In the genomic region with DNA sequence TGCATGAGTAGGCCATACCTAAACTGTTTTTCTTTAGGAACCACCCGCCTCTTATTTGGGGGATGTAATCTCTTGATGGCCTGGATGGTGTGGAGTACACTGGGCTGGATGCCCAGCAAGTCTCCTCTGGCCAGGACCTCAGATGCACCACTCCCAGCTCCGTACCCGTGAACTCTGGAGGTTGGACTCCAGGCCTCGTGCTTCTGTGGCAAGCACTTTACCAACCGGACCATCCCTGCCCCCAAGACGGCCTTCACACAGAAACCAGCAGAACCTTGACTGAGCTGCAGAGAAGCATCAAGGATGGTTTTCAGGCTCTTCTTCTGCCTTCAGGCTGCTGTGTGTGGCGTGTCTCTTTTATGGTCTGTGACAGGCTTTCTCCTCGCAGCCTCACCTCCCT, we compare ENCODE assay signal across 13 mouse cellular contexts.
DNase-seq lines count a peak whose midpoint lies in the region; ATAC-seq lines count a peak whose summit lies in the region.
"Had no signal": no experiment of that assay in that cellular context is flagged by ENCODE, and none has a peak within 500 bp of the region (broad histone marks: within the 10 kb centered on the region; RNA-seq: fewer than 3 reads in every experiment).

No protein-coding gene starts in this region.

- ATAC-seq in kidney, embryonic 16.5 days (ENCODE audit: low FRiP score, low TSS enrichment) = no peak

- no peaks in the 10 kb centered on the region for H3K36me3 ChIP-seq in kidney, embryonic 16.5 days (ENCODE audit: insufficient read depth, low read length)
- H3K36me3 ChIP-seq: hindbrain, embryonic 15.5 days; limb, embryonic 13.5 days had no signal

- no peak overlapping the region for H3K4me3 ChIP-seq in kidney, embryonic 16.5 days (ENCODE audit: low read length)
- H3K4me3 ChIP-seq: hindbrain, embryonic 15.5 days; limb, embryonic 13.5 days had no signal

- H3K9ac ChIP-seq in kidney, embryonic 16.5 days (replicated peaks; ENCODE audit: low read length) = no peak overlapping the region
- H3K9ac ChIP-seq: hindbrain, embryonic 15.5 days; limb, embryonic 13.5 days had no signal

- H3K4me2 ChIP-seq in kidney, embryonic 16.5 days (replicated peaks; ENCODE audit: low read depth, low read length) = no peak overlapping the region
- H3K4me2 ChIP-seq: hindbrain, embryonic 15.5 days; limb, embryonic 13.5 days had no signal

- no peak overlapping the region for H3K27ac ChIP-seq in kidney, embryonic 16.5 days (ENCODE audit: low read length)
- H3K27ac ChIP-seq: hindbrain, embryonic 15.5 days; limb, embryonic 13.5 days had no signal

- H3K4me1 ChIP-seq in kidney, embryonic 16.5 days (ENCODE audit: insufficient read depth, low read length) = no peaks in the 10 kb centered on the region
- H3K4me1 ChIP-seq: hindbrain, embryonic 15.5 days; limb, embryonic 13.5 days had no signal

- DNase-seq in adrenal gland, adult 2 months = peak; percentile 61
- no peak for DNase-seq in adrenal gland, postnatal 4 days (ENCODE audit: low spot score in 2 of 2)
- DNase-seq in heart, adult 9 months (ENCODE audit: low spot score in 2 of 2) = peak; percentile 1 to 11
- DNase-seq in heart, adult 11 months = no peak
- DNase-seq in kidney, adult 9 months = peak; percentile 36
- peak; percentile 25 for DNase-seq in heart, postnatal 4 days
- no peak for DNase-seq in layer of hippocampus, postnatal 25 days (ENCODE audit: extremely low spot score in 1 of 2, low spot score in 1 of 2)
- DNase-seq: cerebellum, postnatal 25 days; lung, adult 18-20 months; lung, postnatal 4 days had no signal

- H3K9me3 ChIP-seq in kidney, embryonic 16.5 days (ENCODE audit: low read length) = no peaks in the 10 kb centered on the region
- H3K9me3 ChIP-seq: hindbrain, embryonic 15.5 days; limb, embryonic 13.5 days had no signal

- 73% methylated on average over 8 of the region's 8 CpGs for WGBS in kidney, embryonic 16.5 days

- no peaks in the 10 kb centered on the region for H3K27me3 ChIP-seq in kidney, embryonic 16.5 days (ENCODE audit: insufficient read depth, low read length)
- H3K27me3 ChIP-seq: hindbrain, embryonic 15.5 days; limb, embryonic 13.5 days had no signal

Comparison
In these comparisons a context has a peak if more than half of its experiments do, and no peak if none do; other contexts are left out.
1. DNase-seq: peak in adrenal gland, adult 2 months (single experiment), heart, adult 9 months (2 of 2), kidney, adult 9 months (single experiment) and heart, postnatal 4 days (single experiment); none in adrenal gland, postnatal 4 days (0 of 2), heart, adult 11 months (single experiment) and layer of hippocampus, postnatal 25 days (0 of 2).